Mouse (Mus musculus) left cerebral cortex, postnatal 25 days (tissue): ENCODE measurements at regions not wholly inside any gene's neighbourhood (a gene's known extent, or its start where the extent isn't known, plus 50 kb on each side); places are given as distances from the start of the nearest gene placed in this dataset.
A peak's percentile ranks its signal among the peaks of the same experiment; 100 is the strongest.

Experiments used
- DNase-seq, 2 experiments: peaks; one replicate each; pipeline ENCODE4 v3.0.0; 2022; ENCODE audit warnings: low spot score in 2 of 2, mixed read lengths in 1 of 2
- intact Hi-C: fragments of 180-260 bp; cut with DNase I; formaldehyde crosslinking; loops from one replicate; pipeline ENCODE4 v1.15.1; 2025
- microRNA-seq, 2 experiments: library from miRNA; unstranded; fragments of <30 nt; microRNA quantifications; one replicate each; pipeline ENCODE4 v1.2.0; 2022

GRCm38 (mm10) chr1:137033679-137034078 lies 73.4 kb upstream of the Nr5a2 start:
- intact Hi-C loops, result no loop called here

GRCm38 (mm10) chr1:137023706-137024105 lies 63.5 kb upstream of the Nr5a2 start:
- peak in 1 of 2 experiments; percentile 3 for DNase-seq

More at GRCm38 (mm10) chr1:137033679-137034078, 73.4 kb upstream of the Nr5a2 start:
- DNase-seq, result no peak

GRCm38 (mm10) chr1:137020528-137020927 lies 60.3 kb upstream of the Nr5a2 start:
- intact Hi-C loops, result no loop called here
- no peak for DNase-seq

More at GRCm38 (mm10) chr1:137023706-137024105, 63.5 kb upstream of the Nr5a2 start:
- intact Hi-C loops, result no loop called here

GRCm38 (mm10) chr1:137017642-137018041 lies 57.4 kb upstream of the Nr5a2 start:
- DNase-seq, result no peak
- intact Hi-C loops, result no loop called here

- no peak for DNase-seq
- intact Hi-C loops, result no loop called here
These were observed 50.1 kb upstream of the Nr5a2 start for GRCm38 (mm10) chr1:137010240-137010926.

Small RNA genes in the stretch of these regions (microRNA-seq; reads per million reads assigned to microRNA genes)
- gene Mir181a-1 (542 to 699 reads per million in 2 experiments), gene Mir181b-1 (31.2 reads per million in 2 experiments)
